Mouse (Mus musculus) hindlimb bud, embryonic 11.5 days (tissue): ENCODE measurements around the gene Msx1.

Source experiments
- DNase-seq: peaks from one replicate; pipeline ENCODE4 v3.0.0-alpha.2; 2012; ENCODE audit warnings: low read depth, low spot score; ENCODE audit errors: extremely low spot score

The Msx1 gene

GRCm38 (mm10) chr5:37797251-37797650 lies 27.1 kb downstream of the Msx1 start:
- no peak for DNase-seq

GRCm38 (mm10) chr5:37796751-37797150 lies 27.6 kb downstream of the Msx1 start:
- DNase-seq: no peak

- no peak for DNase-seq
Measured at GRCm38 (mm10) chr5:37795691-37796090, 28.7 kb downstream of the Msx1 start.

GRCm38 (mm10) chr5:37792154-37792553 lies 32.2 kb downstream of the Msx1 start:
- no peak for DNase-seq

- no peak for DNase-seq
Measured at GRCm38 (mm10) chr5:37784847-37785391, 39.5 kb downstream of the Msx1 start.

GRCm38 (mm10) chr5:37783306-37783705 lies 41.1 kb downstream of the Msx1 start:
- no peak for DNase-seq

GRCm38 (mm10) chr5:37775681-37776080 lies 48.7 kb downstream of the Msx1 start:
- DNase-seq: no peak

- DNase-seq: no peak
Measured at GRCm38 (mm10) chr5:37774011-37774410, 50.4 kb downstream of the Msx1 start.

- no peak for DNase-seq
Measured at GRCm38 (mm10) chr5:37770870-37771269, 53.5 kb downstream of the Msx1 start.
